Comparison of ENCODE assay signal across 8 mouse cellular contexts in genomic region chr16:84734806-84735165, GRCm38 (mm10). TPM values are rescaled to one million over a fixed set of nuclear protein-coding genes. Genes with fewer than 3 reads are reported as not detected.
A peak's percentile ranks its signal among the peaks of the same experiment; 100 is the strongest.
DNase-seq lines count a peak whose midpoint lies in the region; ATAC-seq and TF ChIP-seq lines count a peak whose summit lies in the region.

No protein-coding gene starts in this region.

- no peak for TF ChIP-seq POLR2A in CH12.LX (IDR thresholded peaks at IDR 0.05; ENCODE audit: low read depth, low read length)

- DNase-seq in frontal cortex, postnatal 14 days (ENCODE audit: low spot score in 2 of 2), result no peak
- DNase-seq in CH12.LX (ENCODE audit: extremely low read depth), result peak; percentile 17
- no peak for DNase-seq in forebrain, embryonic 14.5 days (ENCODE audit: low spot score)
- no peak for DNase-seq in liver, postnatal 0 days
- DNase-seq in right cerebral cortex, adult 2 months (ENCODE audit: low spot score in 2 of 2), result no peak
- no peak for DNase-seq in T-cell, adult 2 months (ENCODE audit: low spot score)
- DNase-seq in thymus, postnatal 25 days, result no peak

- no peak overlapping the region for H3K27ac ChIP-seq in CH12.LX (ENCODE audit: insufficient read depth, low read depth)
- no peak overlapping the region for H3K27ac ChIP-seq in forebrain, embryonic 14.5 days (ENCODE audit: low read depth, low read length)
- H3K27ac ChIP-seq in liver, postnatal 0 days (ENCODE audit: low read depth), result peak overlapping the region; percentile 60

- peak; percentile 56 for ATAC-seq in frontal cortex, adult (ENCODE audit: low TSS enrichment)
- ATAC-seq in forebrain, embryonic 14.5 days, result peak; percentile 65
- peak; percentile 28 for ATAC-seq in liver, postnatal 0 days

- peaks cover 7 to 25% of the 10 kb centered on the region in 2 experiments for H3K4me1 ChIP-seq in CH12.LX (ENCODE audit: control insufficient read depth in 1 of 2, insufficient read depth in 2 of 2)
- peaks cover 5% of the 10 kb centered on the region for H3K4me1 ChIP-seq in forebrain, embryonic 14.5 days (ENCODE audit: control insufficient read depth, insufficient read depth, low read length)
- peaks cover 6% of the 10 kb centered on the region for H3K4me1 ChIP-seq in liver, postnatal 0 days (ENCODE audit: insufficient read depth)

- peak overlapping the region; percentile 68 to 98 (median 86) for H3K4me3 ChIP-seq in CH12.LX (replicated peaks in 1 of 3; ENCODE audit: low read depth in 2 of 3, low read length in 2 of 3, poor library complexity in 1 of 3)
- H3K4me3 ChIP-seq in forebrain, embryonic 14.5 days (ENCODE audit: low read depth, low read length), result peak overlapping the region; percentile 61
- H3K4me3 ChIP-seq in liver, postnatal 0 days (ENCODE audit: low read depth, low read length), result peak overlapping the region; percentile 95

- TF ChIP-seq CTCF in CH12.LX (conservative IDR thresholded peaks at IDR 0.05 in 1 of 2, IDR thresholded peaks at IDR 0.05 in 1 of 2; ENCODE audit: low read depth in 2 of 2, low read length in 2 of 2), result no peak
- TF ChIP-seq CTCF in liver, postnatal 0 days (IDR thresholded peaks at IDR 0.05; ENCODE audit: low read depth), result no peak

- peaks cover 16% of the 10 kb centered on the region for H3K79me2 ChIP-seq in CH12.LX (replicated peaks; ENCODE audit: control insufficient read depth, extremely low read depth, insufficient read depth, poor library complexity, severe bottlenecking)

- H3K9ac ChIP-seq in CH12.LX (ENCODE audit: insufficient read depth, low read depth), result peak overlapping the region; percentile 78
- H3K9ac ChIP-seq in forebrain, embryonic 14.5 days (ENCODE audit: low read length), result peak overlapping the region; percentile 70
- peak overlapping the region; percentile 79 for H3K9ac ChIP-seq in liver, postnatal 0 days (replicated peaks)

- no peaks in the 10 kb centered on the region for H3K27me3 ChIP-seq in CH12.LX (replicated peaks)
- H3K27me3 ChIP-seq in forebrain, embryonic 14.5 days (replicated peaks; ENCODE audit: control insufficient read depth, insufficient read depth, low read length), result no peaks in the 10 kb centered on the region
- H3K27me3 ChIP-seq in liver, postnatal 0 days (ENCODE audit: insufficient read depth, low read length), result no peaks in the 10 kb centered on the region

- TF ChIP-seq RAD21 in CH12.LX (IDR thresholded peaks at IDR 0.05; ENCODE audit: low read depth, low read length), result no peak

- no peak for TF ChIP-seq EP300 in CH12.LX (IDR thresholded peaks at IDR 0.05; ENCODE audit: low read length)
- TF ChIP-seq EP300 in liver, postnatal 0 days (IDR thresholded peaks at IDR 0.05; ENCODE audit: low read depth), result no peak

- peaks cover 28 to 39% of the 10 kb centered on the region in 2 experiments for H3K36me3 ChIP-seq in CH12.LX (replicated peaks in 1 of 2; ENCODE audit: control insufficient read depth in 1 of 2, insufficient read depth in 1 of 2, low read length in 1 of 2)
- H3K36me3 ChIP-seq in forebrain, embryonic 14.5 days (ENCODE audit: control insufficient read depth, insufficient read depth, low read length), result peaks cover 23% of the 10 kb centered on the region
- H3K36me3 ChIP-seq in liver, postnatal 0 days (replicated peaks; ENCODE audit: insufficient read depth, low read length), result peaks cover 13% of the 10 kb centered on the region; the same call in 1 of the 2 replicates

- H3K4me2 ChIP-seq in CH12.LX (ENCODE audit: insufficient read depth, low read depth, poor library complexity, severe bottlenecking), result peak overlapping the region; percentile 100; the same call in 1 of the 2 replicates
- H3K4me2 ChIP-seq in forebrain, embryonic 14.5 days (ENCODE audit: low read length), result peak overlapping the region; percentile 58
- peak overlapping the region; percentile 91 for H3K4me2 ChIP-seq in liver, postnatal 0 days (ENCODE audit: low read depth, low read length)

- in situ Hi-C loops in CH12.LX (cut with MboI; ENCODE audit: low pct_ligation_motif_present, low pct_unique_long_range_greater_than_20kb, low sequenced_read_pairs), result loop anchor here (10.0 kb wide), 1 partner anchor 100 kb away; the partner anchor contains the start of genes Atp5j and Gabpa

- 2% methylated on average over 15 of the region's 15 CpGs for WGBS in forebrain, embryonic 14.5 days
- WGBS in liver, postnatal 0 days (ENCODE audit: insufficient replicate concordance), result 0% methylated on average over 15 of the region's 15 CpGs

- dilution Hi-C loops in CH12.LX (cut with MboI; ENCODE audit: extremely low pct_ligation_motif_present, extremely low pct_unique_long_range_greater_than_20kb, low sequenced_read_pairs), result no loop called here

- H3K9me3 ChIP-seq in CH12.LX (replicated peaks; ENCODE audit: low read length), result no peaks in the 10 kb centered on the region
- no peaks in the 10 kb centered on the region for H3K9me3 ChIP-seq in forebrain, embryonic 14.5 days (replicated peaks; ENCODE audit: control insufficient read depth, low read length)
- no peaks in the 10 kb centered on the region for H3K9me3 ChIP-seq in liver, postnatal 0 days (ENCODE audit: low read length)

TF ChIP-seq in CH12.LX, 34 proteins besides CTCF, POLR2A, EP300 and RAD21:
- no peak for TF ChIP-seq TBP (conservative IDR thresholded peaks at IDR 0.05; ENCODE audit: low read depth, low read length)
- TF ChIP-seq JUND (conservative IDR thresholded peaks at IDR 0.05; ENCODE audit: low read depth, low read length), result no peak
- no peak for TF ChIP-seq SMC3 (IDR thresholded peaks at IDR 0.05; ENCODE audit: low read depth, low read length)
- no peak for TF ChIP-seq USF1 (IDR thresholded peaks at IDR 0.05; ENCODE audit: low read depth, low read length)
- TF ChIP-seq MAX (IDR thresholded peaks at IDR 0.05; ENCODE audit: low read length), result no peak
- no peak for TF ChIP-seq POLR2AphosphoS2 (IDR thresholded peaks at IDR 0.05; ENCODE audit: low read depth, low read length)
- no peak for TF ChIP-seq MEF2A (IDR thresholded peaks at IDR 0.05; ENCODE audit: borderline replicate concordance, low read depth, low read length)
- TF ChIP-seq KAT2A (IDR thresholded peaks at IDR 0.05; ENCODE audit: insufficient replicate concordance, low read length), result no peak
- TF ChIP-seq GABPA (IDR thresholded peaks at IDR 0.05; ENCODE audit: insufficient replicate concordance, low read depth, low read length), result no peak
- no peak for TF ChIP-seq TCF12 (IDR thresholded peaks at IDR 0.05; ENCODE audit: low read depth, low read length)
- no peak for TF ChIP-seq ZC3H11A (IDR thresholded peaks at IDR 0.05; ENCODE audit: low read depth, low read length)
- TF ChIP-seq JUN (IDR thresholded peaks at IDR 0.05; ENCODE audit: insufficient read depth, low read depth, low read length), result no peak
- TF ChIP-seq CHD1 (IDR thresholded peaks at IDR 0.05; ENCODE audit: low read depth, low read length), result no peak; the same call in 1 of the 2 replicates
- no peak for TF ChIP-seq USF2 (conservative IDR thresholded peaks at IDR 0.05; ENCODE audit: low read depth, low read length)
- TF ChIP-seq MYC (IDR thresholded peaks at IDR 0.05; ENCODE audit: low read depth, low read length), result no peak

RNA-seq across cellular contexts. Expression of gene Mrpl39, which starts 0.8 kb away (rescaled TPM):
- 123 and 128 TPM in 2 replicates for total RNA-seq in CH12.LX (2012; rRNA removed)
- total RNA-seq in CH12.LX (2014; rRNA removed), result 110 and 112 TPM in 2 replicates
- 97.4 and 102 TPM in 2 replicates for polyA plus RNA-seq in CH12.LX (2012; ENCODE audit: insufficient read length, low read depth)
- polyA plus RNA-seq in forebrain, embryonic 14.5 days (2014; fragmentation: Nextera tagmentation; extraction: Ambion mirVana), result 35.4 and 43.7 TPM in 2 replicates
- polyA plus RNA-seq in liver, postnatal 0 days (2015; fragmentation: Nextera tagmentation; extraction: Ambion mirVana), result 17.6 and 18.3 TPM in 2 replicates

RNA-seq across cellular contexts. Expression of gene Jam2, which starts 39.1 kb away (rescaled TPM):
- total RNA-seq in CH12.LX (2012; rRNA removed), result 0.08 TPM in 2 replicates
- total RNA-seq in CH12.LX (2014; rRNA removed), result not detected in 2 replicates
- polyA plus RNA-seq in CH12.LX (2012; ENCODE audit: insufficient read length, low read depth), result 0.09 and 0.10 TPM in 2 replicates
- polyA plus RNA-seq in forebrain, embryonic 14.5 days (2014; fragmentation: Nextera tagmentation; extraction: Ambion mirVana), result 28.9 and 29.1 TPM in 2 replicates
- 2.9 and 3.2 TPM in 2 replicates for polyA plus RNA-seq in liver, postnatal 0 days (2015; fragmentation: Nextera tagmentation; extraction: Ambion mirVana)
